Mouse (Mus musculus) lung, postnatal 0 days (tissue): ENCODE results near the gene Iqck. TPM values are rescaled to one million over a fixed set of nuclear protein-coding genes. Genes with fewer than 3 reads are reported as not detected.

Experiments used
- ATAC-seq: fragments of 200-750 bp; cut with Nextera tagmentation; 2 replicates; pipeline ENCODE4 v1.8.0; 2017; ENCODE audit warnings: moderate library complexity
- DNase-seq: peaks from one replicate; pipeline ENCODE4 v3.0.0-alpha.2; 2016; ENCODE audit warnings: low spot score
- H3K27ac ChIP-seq: fragments of 300-500 bp; sonication (generic); 2 replicates; pipeline ENCODE4 v1.5.1; 2014; ENCODE audit warnings: antibody characterized with exemption, mild to moderate bottlenecking, low read length, mixed read lengths
- H3K27me3 ChIP-seq: fragments of 300-500 bp; sonication (generic); replicated peaks from 2 replicates; pipeline ENCODE4 v1.6.1; 2014; ENCODE audit warnings: low read length, mixed read lengths; ENCODE audit not compliant: insufficient read depth
- H3K36me3 ChIP-seq: fragments of 300-500 bp; sonication (generic); 2 replicates; pipeline ENCODE4 v1.6.1; 2014; ENCODE audit warnings: low read length, mixed read lengths; ENCODE audit not compliant: insufficient read depth
- H3K4me1 ChIP-seq: fragments of 300-500 bp; sonication (generic); 2 replicates; pipeline ENCODE4 v1.6.1; 2014; ENCODE audit warnings: antibody characterized with exemption, low read depth, low read length, mixed read lengths; ENCODE audit not compliant: insufficient read depth
- H3K4me2 ChIP-seq: fragments of 300-500 bp; sonication (generic); replicated peaks from 2 replicates; pipeline ENCODE4 v1.6.1; 2014; ENCODE audit warnings: low read depth, mild to moderate bottlenecking, low read length, moderate library complexity, mixed read lengths
- H3K4me3 ChIP-seq: fragments of 300-500 bp; sonication (generic); 2 replicates; pipeline ENCODE4 v1.5.1; 2014; ENCODE audit warnings: low read depth, low read length
- H3K9ac ChIP-seq: fragments of 300-500 bp; sonication (generic); replicated peaks from 2 replicates; pipeline ENCODE4 v1.6.1; 2014; ENCODE audit warnings: low read depth, mild to moderate bottlenecking
- H3K9me3 ChIP-seq: fragments of 300-500 bp; sonication (generic); 2 replicates; pipeline ENCODE4 v1.6.1; 2016; ENCODE audit warnings: low read length, mixed read lengths
- CTCF ChIP-seq: IDR thresholded peaks from 2 replicates; pipeline ENCODE4 v1.5.1; 2016; ENCODE audit warnings: antibody characterized with exemption, mild to moderate bottlenecking
- EP300 ChIP-seq: IDR thresholded peaks from 2 replicates; pipeline ENCODE4 v1.6.1; 2016; ENCODE audit warnings: antibody characterized with exemption, mild to moderate bottlenecking, control low read depth
- WGBS: fragments of 180-500 bp; shearing (Covaris S2); extraction: QIAGEN DNeasy Blood & Tissue Kit; methylation state at CpG from one replicate; pipeline ENCODE4 v1.1.7; 2014; 5-methylcytosine and 5-hydroxymethylcytosine counted together
- polyA plus RNA-seq: library from polyadenylated mRNA; unstranded; fragments of >200 nt; fragmentation: Nextera tagmentation; extraction: Ambion mirVana; gene quantifications from 2 replicates; pipeline ENCODE4 v1.2.1, GENCODE M21; 2015

The Iqck gene
- polyA plus RNA-seq, 1 experiment from 2014 or later = 3.5 TPM

DNA sequence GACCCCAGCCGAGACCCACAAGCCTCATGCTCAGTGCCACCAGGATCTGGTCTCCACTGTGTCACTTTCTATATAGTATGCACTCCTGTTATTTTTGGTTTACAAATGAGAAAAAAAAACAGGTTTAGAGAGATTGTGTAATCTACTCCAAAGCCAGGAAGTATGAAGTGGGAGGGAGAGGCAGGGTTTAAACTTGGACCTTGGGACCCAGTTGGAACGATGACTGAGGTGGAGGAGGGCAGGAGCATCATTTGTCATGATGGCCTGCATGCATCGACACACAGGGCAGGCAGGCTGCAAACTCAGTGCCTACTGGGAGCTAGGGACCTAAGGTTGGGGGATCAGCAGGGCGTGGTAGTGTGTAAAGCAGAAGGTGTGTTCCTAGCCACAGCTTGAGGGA is 127.0 kb downstream of the Iqck start:
- no peaks in the 10 kb centered on the region for H3K27me3 ChIP-seq
- WGBS = 66% methylated on average over 4 of the region's 4 CpGs
- 0 out of 2 replicates have a peak, but pooled peaks have one; percentile 26 for ATAC-seq
- no peaks in the 10 kb centered on the region for H3K4me1 ChIP-seq
- no peaks in the 10 kb centered on the region for H3K9me3 ChIP-seq
- H3K4me3 ChIP-seq = no peak overlapping the region
- no peak overlapping the region for H3K9ac ChIP-seq
- no peak for TF ChIP-seq EP300
- no peak for TF ChIP-seq CTCF
- no peak overlapping the region for H3K4me2 ChIP-seq
- no peak overlapping the region for H3K27ac ChIP-seq
- peak; percentile 55 for DNase-seq
- no peaks in the 10 kb centered on the region for H3K36me3 ChIP-seq

DNA sequence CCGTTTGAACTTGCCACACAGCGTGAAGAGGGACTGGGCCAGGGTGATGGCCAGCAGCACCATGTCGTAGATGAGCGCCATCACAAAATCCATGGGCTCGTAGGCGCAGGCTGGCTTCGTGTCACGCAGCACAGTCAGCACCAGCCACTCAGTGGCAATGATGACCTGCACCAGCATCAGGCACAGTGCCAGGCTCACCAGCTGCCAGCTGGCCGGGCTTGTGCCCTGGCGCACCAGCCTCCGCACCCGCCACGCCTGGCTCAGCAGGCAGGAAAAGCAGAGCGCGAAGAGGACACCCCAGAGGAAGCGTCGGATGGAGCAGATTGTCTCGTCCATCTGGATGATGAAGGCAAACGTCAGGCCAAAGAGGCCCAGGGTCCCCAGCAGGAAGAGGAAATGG is 128.4 kb downstream of the Iqck start:
- ATAC-seq = no peak; the same call in 1 of the 2 replicates
- Histone ChIP-seq H3K36me3 (no peaks in the 10 kb centered on the region), H3K9ac (no peak overlapping the region), H3K4me3 (no peak overlapping the region), H3K4me1 (no peaks in the 10 kb centered on the region), H3K9me3 (no peaks in the 10 kb centered on the region), H3K4me2 (no peak overlapping the region), H3K27ac (no peak overlapping the region), H3K27me3 (no peaks in the 10 kb centered on the region)
- no peak for DNase-seq
- TF ChIP-seq EP300 = no peak
- TF ChIP-seq CTCF = no peak
- WGBS = 82% methylated on average over 19 of the region's 19 CpGs

DNA sequence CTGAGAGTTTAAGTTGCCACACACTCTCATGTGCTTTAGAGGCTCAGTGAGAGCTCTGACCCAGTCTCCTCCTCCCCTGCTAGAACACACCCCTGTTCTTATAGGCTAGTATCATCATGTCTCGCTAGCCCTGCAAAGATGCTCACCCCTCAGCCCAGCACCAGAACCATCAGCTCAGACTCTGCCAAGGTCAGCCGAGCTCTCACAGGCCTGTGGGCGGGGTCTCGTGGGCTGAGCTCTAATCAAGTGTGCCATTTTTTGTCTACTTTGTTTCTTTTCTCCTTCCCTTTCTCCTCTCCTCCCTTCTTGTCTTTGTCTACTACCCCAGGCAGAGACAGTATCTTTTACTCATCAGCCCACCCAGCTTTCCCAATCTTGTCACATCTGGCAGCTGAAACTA is 130.2 kb downstream of the Iqck start:
- 68% methylated on average over 4 of the region's 4 CpGs for WGBS
- TF ChIP-seq EP300 = no peak
- TF ChIP-seq CTCF = no peak
- H3K4me2 ChIP-seq = no peak overlapping the region

DNA sequence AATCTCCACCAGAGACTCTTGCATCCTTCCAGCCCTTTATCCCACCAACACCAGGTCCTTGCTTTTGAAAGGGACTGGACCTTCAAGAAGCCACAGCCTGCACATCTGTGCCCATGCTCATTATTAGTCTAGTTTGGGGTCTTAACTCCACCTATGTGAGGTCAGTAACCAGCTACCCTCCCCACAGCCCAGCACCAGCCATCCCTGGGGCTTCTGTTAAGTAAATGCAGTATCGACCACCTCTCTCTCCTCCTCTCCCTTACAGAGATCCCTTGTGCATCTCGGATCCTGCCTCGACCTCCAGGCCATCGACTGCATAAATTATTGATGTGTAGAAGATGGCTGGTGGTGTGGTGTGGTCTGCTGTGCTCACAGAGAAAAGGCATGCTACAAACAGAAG is 130.8 kb downstream of the Iqck start:
- Histone ChIP-seq H3K9ac (no peak overlapping the region), H3K4me3 (no peak overlapping the region), H3K36me3 (no peaks in the 10 kb centered on the region), H3K4me1 (no peaks in the 10 kb centered on the region), H3K27me3 (no peaks in the 10 kb centered on the region), H3K4me2 (no peak overlapping the region), H3K9me3 (no peaks in the 10 kb centered on the region), H3K27ac (no peak overlapping the region)
- WGBS = 78% methylated on average over 4 of the region's 4 CpGs
- TF ChIP-seq CTCF (no peak), EP300 (no peak)
- DNase-seq (no peak), ATAC-seq (no peak)

More for the DNA sequence above, 130.2 kb downstream of the Iqck start:
- Histone ChIP-seq H3K9me3 (no peaks in the 10 kb centered on the region), H3K9ac (no peak overlapping the region), H3K4me1 (no peaks in the 10 kb centered on the region), H3K27ac (no peak overlapping the region), H3K36me3 (no peaks in the 10 kb centered on the region), H3K27me3 (no peaks in the 10 kb centered on the region), H3K4me3 (no peak overlapping the region)
- ATAC-seq = no peak
- DNase-seq = no peak

DNA sequence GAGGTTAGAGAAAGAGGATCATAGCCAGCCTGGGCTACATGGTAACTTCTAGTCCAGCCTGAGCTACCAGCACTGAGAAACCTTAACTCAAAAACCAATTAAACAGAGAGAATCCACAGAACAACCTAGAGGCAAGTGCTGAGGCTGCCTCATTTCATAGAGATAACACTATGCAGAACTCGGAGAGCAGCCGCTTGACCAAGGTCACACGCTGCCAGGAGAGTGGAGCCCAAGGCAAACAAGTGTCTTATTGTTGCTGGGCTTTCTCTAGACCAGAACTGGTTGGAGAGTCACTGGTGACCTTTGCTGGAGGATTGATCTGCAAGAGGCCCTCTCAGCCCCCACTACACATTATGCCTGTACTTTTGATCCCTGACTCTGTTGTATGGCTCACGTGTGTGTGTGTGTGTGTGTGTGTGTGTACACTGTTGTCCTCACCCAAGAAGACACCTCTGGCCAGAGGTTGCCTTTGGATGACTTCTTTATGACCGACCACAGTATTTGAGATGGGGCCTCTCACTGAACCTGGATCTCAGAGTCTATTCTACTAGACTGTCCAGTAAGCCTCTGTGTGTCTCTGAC is 133.8 kb downstream of the Iqck start:
- TF ChIP-seq CTCF = no peak
- no peak for TF ChIP-seq EP300
- no peaks in the 10 kb centered on the region for H3K27me3 ChIP-seq
- 65% methylated on average over 5 of the region's 5 CpGs for WGBS
- H3K4me3 ChIP-seq = no peak overlapping the region
- ATAC-seq (no peak), DNase-seq (no peak)
- H3K4me1 ChIP-seq = no peaks in the 10 kb centered on the region
- no peak overlapping the region for H3K4me2 ChIP-seq
- H3K9me3 ChIP-seq = no peaks in the 10 kb centered on the region
- H3K36me3 ChIP-seq = no peaks in the 10 kb centered on the region
- H3K9ac ChIP-seq = no peak overlapping the region
- no peak overlapping the region for H3K27ac ChIP-seq

DNA sequence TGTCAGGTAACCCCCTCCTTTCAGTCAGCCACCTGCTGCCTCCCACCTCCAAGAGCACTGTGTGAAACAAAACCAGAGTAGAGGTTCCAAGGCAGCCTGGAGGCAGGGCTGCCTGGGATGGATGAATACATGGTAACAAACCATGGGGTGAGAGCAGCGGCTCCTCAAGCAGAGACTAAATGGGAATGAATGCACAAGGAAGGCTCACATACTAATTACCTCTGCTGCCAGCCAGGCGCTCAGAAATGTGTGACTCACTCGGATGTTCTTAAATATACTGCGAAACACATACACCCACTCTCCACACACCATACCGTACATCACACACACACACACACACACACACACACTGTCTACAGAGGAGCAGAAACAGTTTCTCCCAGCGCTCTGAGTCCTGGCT is 134.7 kb downstream of the Iqck start:
- Histone ChIP-seq H3K9me3 (no peaks in the 10 kb centered on the region), H3K27ac (no peak overlapping the region), H3K4me3 (no peak overlapping the region), H3K36me3 (no peaks in the 10 kb centered on the region), H3K4me1 (peaks cover under 1% of the 10 kb centered on the region; the same call in 1 of the 2 replicates), H3K9ac (no peak overlapping the region), H3K4me2 (no peak overlapping the region), H3K27me3 (no peaks in the 10 kb centered on the region)
- DNase-seq (no peak), ATAC-seq (no peak)
- no peak for TF ChIP-seq CTCF
- WGBS = 74% methylated on average over 6 of the region's 6 CpGs

DNA sequence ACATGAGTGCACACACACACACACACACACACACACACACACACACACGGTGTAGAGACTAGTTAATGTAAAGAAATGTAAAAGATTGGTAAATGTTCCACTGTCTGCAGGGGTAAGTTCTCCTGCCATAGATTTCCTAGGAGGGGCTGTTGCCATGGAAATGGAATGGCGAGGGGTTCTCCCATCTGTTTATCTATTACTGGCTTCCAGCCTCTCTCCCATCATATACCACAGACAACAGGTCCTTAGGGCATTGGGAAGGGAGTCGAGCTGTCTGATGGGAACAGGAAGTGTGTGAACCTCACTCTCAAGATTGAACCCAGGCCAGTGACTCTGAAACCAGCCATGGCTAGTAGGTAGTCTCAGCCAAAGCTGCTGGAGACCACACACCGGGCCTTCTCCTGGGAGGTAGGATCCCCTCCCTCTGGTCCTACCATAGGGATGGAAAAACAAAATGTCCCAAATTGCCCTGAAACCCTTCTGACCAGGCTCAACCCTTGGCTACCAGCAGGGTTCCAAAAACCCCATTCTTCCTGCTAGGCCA is 135.9 kb downstream of the Iqck start:
- H3K4me2 ChIP-seq = no peak overlapping the region
- no peaks in the 10 kb centered on the region for H3K36me3 ChIP-seq
- no peak overlapping the region for H3K4me3 ChIP-seq
- 56% methylated on average over 4 of the region's 4 CpGs for WGBS
- no peaks in the 10 kb centered on the region for H3K9me3 ChIP-seq
- H3K27ac ChIP-seq = no peak overlapping the region
- DNase-seq (no peak), ATAC-seq (no peak)
- H3K27me3 ChIP-seq = no peaks in the 10 kb centered on the region
- no peak overlapping the region for H3K9ac ChIP-seq
- H3K4me1 ChIP-seq = peaks cover 8% of the 10 kb centered on the region
- TF ChIP-seq EP300 (no peak), CTCF (no peak)
